Mouse (Mus musculus): ENCODE data around the gene Bahcc1. TPM values are rescaled to one million over a fixed set of nuclear protein-coding genes. Genes with fewer than 3 reads are reported as not detected.
A peak's percentile ranks its signal among the peaks of the same experiment; 100 is the strongest.

Bahcc1 gene
- total RNA-seq (2022) = 10 to 100 TPM in 2 of 4 experiments, 1 to 10 TPM in 2; 6.2 to 12.6 (median 9.3) TPM

- DNase-seq (ENCODE audit: low spot score) = peak; percentile 100
Measured at GRCm38 (mm10) chr11:120232230-120233097, at the start of gene Bahcc1. Bahcc1 (plus strand) TSS chr11:120232947.

- DNase-seq (ENCODE audit: low spot score) = no peak
Measured at GRCm38 (mm10) chr11:120183180-120183579, 49.6 kb upstream of the Bahcc1 start.

GRCm38 (mm10) chr11:120183708-120184107 is 49.0 kb upstream of the Bahcc1 start:
- DNase-seq (ENCODE audit: low spot score) = no peak

- peak; percentile 83 for DNase-seq (ENCODE audit: low spot score)
Measured at GRCm38 (mm10) chr11:120184371-120185315, 48.1 kb upstream of the Bahcc1 start.

GRCm38 (mm10) chr11:120185316-120186141 is 47.2 kb upstream of the Bahcc1 start:
- peak; percentile 28 for DNase-seq (ENCODE audit: low spot score)

GRCm38 (mm10) chr11:120186145-120186740 is 46.5 kb upstream of the Bahcc1 start:
- no peak for DNase-seq (ENCODE audit: low spot score)

GRCm38 (mm10) chr11:120186821-120187235 is 45.9 kb upstream of the Bahcc1 start:
- DNase-seq (ENCODE audit: low spot score) = no peak

GRCm38 (mm10) chr11:120187236-120188101 is 45.3 kb upstream of the Bahcc1 start:
- no peak for DNase-seq (ENCODE audit: low spot score)

GRCm38 (mm10) chr11:120188102-120188480 is 44.7 kb upstream of the Bahcc1 start:
- DNase-seq (ENCODE audit: low spot score) = peak; percentile 38

GRCm38 (mm10) chr11:120188481-120189441 is 44.0 kb upstream of the Bahcc1 start:
- DNase-seq (ENCODE audit: low spot score) = peak; percentile 70

- DNase-seq (ENCODE audit: low spot score) = peak; percentile 99
Measured at GRCm38 (mm10) chr11:120189459-120190312, 43.1 kb upstream of the Bahcc1 start.

GRCm38 (mm10) chr11:120190526-120191412 is 42.0 kb upstream of the Bahcc1 start:
- DNase-seq (ENCODE audit: low spot score) = no peak

- no peak for DNase-seq (ENCODE audit: low spot score)
Measured at GRCm38 (mm10) chr11:120198831-120199230, 33.9 kb upstream of the Bahcc1 start.

- no peak for DNase-seq (ENCODE audit: low spot score)
Measured at GRCm38 (mm10) chr11:120199766-120200165, 33.0 kb upstream of the Bahcc1 start.

GRCm38 (mm10) chr11:120200621-120201020 is 32.1 kb upstream of the Bahcc1 start:
- no peak for DNase-seq (ENCODE audit: low spot score)

- no peak for DNase-seq (ENCODE audit: low spot score)
Measured at GRCm38 (mm10) chr11:120204200-120204599, 28.5 kb upstream of the Bahcc1 start.
